Mouse (Mus musculus) liver, embryonic 12.5 days (tissue): ENCODE results near the gene Bbs9. TPM values are rescaled to one million over a fixed set of nuclear protein-coding genes. Genes with fewer than 3 reads are reported as not detected.
"Not testable (repeated sequence)": the region's sequence is repeated elsewhere in the genome, so short reads cannot be mapped to it uniquely, and the experiment has no call there.

Experiments used
- ATAC-seq: fragments of 200-750 bp; cut with Nextera tagmentation; 2 replicates; pipeline ENCODE4 v1.8.0; 2017; ENCODE audit warnings: moderate number of reproducible peaks, mild to moderate bottlenecking, moderate library complexity
- H3K27ac ChIP-seq: fragments of 300-500 bp; sonication (generic); 2 replicates; pipeline ENCODE4 v1.5.1; 2016; ENCODE audit warnings: mild to moderate bottlenecking
- H3K27me3 ChIP-seq: fragments of 300-500 bp; sonication (generic); replicated peaks from 2 replicates; pipeline ENCODE4 v1.6.1; 2016; ENCODE audit warnings: mild to moderate bottlenecking, moderate library complexity
- H3K36me3 ChIP-seq: fragments of 300-500 bp; sonication (generic); 2 replicates; pipeline ENCODE4 v1.6.1; 2016; ENCODE audit warnings: mild to moderate bottlenecking, moderate library complexity
- H3K4me1 ChIP-seq: fragments of 300-500 bp; sonication (generic); 2 replicates; pipeline ENCODE4 v1.6.1; 2016
- H3K4me2 ChIP-seq: fragments of 300-500 bp; sonication (generic); 2 replicates; pipeline ENCODE4 v1.6.1; 2016; ENCODE audit warnings: mild to moderate bottlenecking, moderate library complexity
- H3K4me3 ChIP-seq: fragments of 300-500 bp; sonication (generic); 2 replicates; pipeline ENCODE4 v1.5.1; 2016; ENCODE audit warnings: mild to moderate bottlenecking, moderate library complexity
- H3K9ac ChIP-seq: fragments of 300-500 bp; sonication (generic); 2 replicates; pipeline ENCODE4 v1.6.1; 2016; ENCODE audit warnings: mild to moderate bottlenecking, moderate library complexity
- H3K9me3 ChIP-seq: fragments of 300-500 bp; sonication (generic); replicated peaks from 2 replicates; pipeline ENCODE4 v1.6.1; 2016; ENCODE audit warnings: mild to moderate bottlenecking, moderate library complexity
- WGBS: fragments of 180-500 bp; shearing (Covaris S2); methylation state at CpG from one replicate; pipeline ENCODE4 v1.1.7; 2016; ENCODE audit not compliant: insufficient replicate concordance; 5-methylcytosine and 5-hydroxymethylcytosine counted together
- polyA plus RNA-seq: library from polyadenylated mRNA; unstranded; fragments of >200 nt; fragmentation: Nextera tagmentation; extraction: Ambion mirVana; gene quantifications from 2 replicates; pipeline ENCODE4 v1.2.1, GENCODE M21; 2016

The Bbs9 gene
- polyA plus RNA-seq, 1 experiment from 2014 or later, result 5.4 TPM

GRCm38 (mm10) chr9:22827176-22827770, 351.8 kb downstream of the Bbs9 start:
- H3K4me3 ChIP-seq, result no peak overlapping the region
- H3K27me3 ChIP-seq, result no peaks in the 10 kb centered on the region
- no peaks in the 10 kb centered on the region for H3K36me3 ChIP-seq
- ATAC-seq, result no peak
- no peak overlapping the region for H3K9ac ChIP-seq
- H3K27ac ChIP-seq, result no peak overlapping the region
- 60% methylated on average over 2 of the region's 2 CpGs for whole genome bisulfite sequencing
- no peak overlapping the region for H3K4me2 ChIP-seq
- no peaks in the 10 kb centered on the region for H3K9me3 ChIP-seq
- H3K4me1 ChIP-seq, result no peaks in the 10 kb centered on the region

DNA sequence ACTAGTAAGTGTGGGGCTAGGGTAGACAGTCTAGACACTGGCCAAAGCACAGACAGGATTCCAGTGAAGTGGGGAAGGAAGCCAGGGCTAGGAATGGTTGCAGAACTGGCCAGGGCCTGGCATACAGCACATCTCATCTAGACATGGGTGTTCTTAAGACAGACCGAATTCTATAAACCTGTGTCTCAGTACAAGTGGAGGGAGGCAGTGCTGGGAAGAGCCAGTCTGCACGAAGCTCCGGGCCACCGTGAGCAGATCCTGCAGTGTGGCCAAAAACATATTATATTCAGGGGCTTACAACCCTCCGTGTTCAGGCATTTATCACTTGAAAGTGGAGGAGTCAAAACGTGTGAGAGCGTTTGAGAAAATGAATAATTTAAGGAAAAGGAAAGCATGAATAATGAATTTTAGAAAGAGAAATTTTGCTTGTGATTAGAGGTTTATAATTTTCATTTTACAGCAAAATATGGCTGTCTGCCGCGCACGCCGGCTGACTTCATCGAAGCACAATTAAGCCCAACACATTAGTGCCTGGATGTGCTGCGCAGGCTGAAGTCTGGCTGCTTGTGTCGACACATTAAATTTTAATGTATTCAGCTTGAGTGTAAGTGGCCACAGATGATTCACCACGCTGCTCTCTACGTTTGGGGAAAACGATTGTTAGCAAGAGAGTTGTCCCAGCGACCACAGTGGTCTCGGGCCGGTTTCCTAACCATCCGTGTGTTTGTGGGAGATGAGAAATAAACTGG, 353.9 kb downstream of the Bbs9 start:
- Histone ChIP-seq H3K4me1 (no peaks in the 10 kb centered on the region), H3K9ac (no peak overlapping the region), H3K9me3 (no peaks in the 10 kb centered on the region), H3K36me3 (no peaks in the 10 kb centered on the region), H3K27me3 (no peaks in the 10 kb centered on the region), H3K4me2 (no peak overlapping the region), H3K27ac (no peak overlapping the region), H3K4me3 (no peak overlapping the region)
- WGBS, result 75% methylated on average over 21 of the region's 21 CpGs
- no peak for ATAC-seq

DNA sequence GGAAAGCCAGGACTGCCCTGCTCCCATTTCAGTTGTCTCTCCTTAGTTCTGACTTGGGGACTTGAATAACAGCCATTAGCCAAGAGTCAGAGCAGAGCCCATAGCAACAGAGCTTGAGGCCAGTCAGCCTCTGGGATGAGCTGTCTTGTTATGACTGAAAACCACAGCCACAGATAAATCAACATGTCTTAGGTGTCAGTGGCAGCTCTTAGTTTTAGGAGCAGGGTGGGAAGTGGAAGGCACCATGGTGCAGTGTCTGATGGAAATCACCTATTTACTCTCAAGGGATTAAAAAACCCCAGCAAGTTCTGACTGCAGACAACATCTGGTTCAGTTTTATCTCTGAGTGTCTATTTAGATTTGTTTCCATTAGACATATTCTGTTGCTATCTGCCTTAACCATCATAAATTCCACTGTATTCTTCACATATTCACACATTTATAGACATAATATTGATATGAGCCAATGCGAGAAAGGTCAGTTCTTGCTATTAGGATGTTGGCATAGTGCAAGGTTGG, 359.5 kb downstream of the Bbs9 start:
- Histone ChIP-seq H3K27ac (no peak overlapping the region), H3K9me3 (no peaks in the 10 kb centered on the region), H3K27me3 (no peaks in the 10 kb centered on the region), H3K4me2 (no peak overlapping the region), H3K4me1 (no peaks in the 10 kb centered on the region), H3K36me3 (no peaks in the 10 kb centered on the region), H3K9ac (no peak overlapping the region), H3K4me3 (no peak overlapping the region)
- 81% methylated on average over 1 of the region's 1 CpGs for WGBS
- ATAC-seq, result no peak

DNA sequence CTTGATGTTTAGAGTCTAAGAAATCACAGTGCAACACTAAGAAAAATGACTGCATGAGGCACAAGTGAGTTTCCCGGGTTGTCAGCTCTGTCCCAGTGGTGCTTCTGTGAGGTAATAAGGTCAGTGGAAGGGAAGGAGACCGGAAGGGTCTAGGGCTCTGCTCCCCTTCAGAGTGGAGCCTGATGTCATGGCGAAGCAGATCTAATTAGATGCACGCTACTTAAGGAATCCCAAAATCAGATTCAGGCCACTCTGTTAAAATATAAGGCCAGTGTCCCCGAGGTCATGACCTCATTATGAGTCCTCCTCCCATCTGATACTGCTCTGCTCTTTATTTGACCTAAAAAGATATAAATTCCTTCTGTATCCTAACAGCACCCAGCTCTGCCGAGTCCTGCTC, 361.5 kb downstream of the Bbs9 start:
- no peak for ATAC-seq
- no peak overlapping the region for H3K4me2 ChIP-seq
- H3K27ac ChIP-seq, result no peak overlapping the region
- H3K4me3 ChIP-seq, result no peak overlapping the region
- WGBS, result 71% methylated on average over 6 of the region's 6 CpGs
- H3K9ac ChIP-seq, result no peak overlapping the region
- no peaks in the 10 kb centered on the region for H3K4me1 ChIP-seq
- no peaks in the 10 kb centered on the region for H3K9me3 ChIP-seq
- no peaks in the 10 kb centered on the region for H3K27me3 ChIP-seq
- no peaks in the 10 kb centered on the region for H3K36me3 ChIP-seq

- no peak overlapping the region for H3K9ac ChIP-seq
These were observed 362.2 kb downstream of the Bbs9 start for GRCm38 (mm10) chr9:22837702-22838210.

DNA sequence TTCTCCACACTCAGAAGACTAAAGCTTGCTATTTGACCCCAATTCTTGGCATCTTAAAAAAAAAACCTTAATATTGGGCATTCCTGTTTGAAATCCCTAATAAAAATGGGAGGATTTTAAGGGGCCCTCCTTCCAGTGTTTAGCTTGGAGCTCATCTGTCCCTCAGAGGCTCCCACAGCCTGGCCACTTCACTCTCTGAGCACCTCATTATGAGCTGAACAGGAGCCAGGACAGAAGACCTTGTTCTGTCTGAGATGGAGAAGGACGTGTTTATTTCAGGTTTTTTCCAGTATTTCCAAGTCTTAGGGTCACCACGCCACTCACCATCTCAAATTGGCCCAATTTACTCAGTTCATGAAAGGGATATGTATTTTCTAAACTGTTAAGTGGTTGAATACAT, 370.5 kb downstream of the Bbs9 start:
- Histone ChIP-seq H3K9me3 (no peaks in the 10 kb centered on the region), H3K36me3 (no peaks in the 10 kb centered on the region), H3K9ac (no peak overlapping the region), H3K4me3 (no peak overlapping the region), H3K27me3 (no peaks in the 10 kb centered on the region), H3K4me2 (no peak overlapping the region), H3K27ac (no peak overlapping the region), H3K4me1 (peaks cover 5% of the 10 kb centered on the region; the same call in 1 of the 2 replicates)
- ATAC-seq, result no peak
- 73% methylated on average over 2 of the region's 2 CpGs for whole genome bisulfite sequencing

More at GRCm38 (mm10) chr9:22837702-22838210, 362.2 kb downstream of the Bbs9 start:
- Histone ChIP-seq H3K4me3 (no peak overlapping the region), H3K27me3 (no peaks in the 10 kb centered on the region), H3K9me3 (no peaks in the 10 kb centered on the region), H3K4me1 (no peaks in the 10 kb centered on the region), H3K27ac (no peak overlapping the region), H3K36me3 (no peaks in the 10 kb centered on the region), H3K4me2 (no peak overlapping the region)
- 29% methylated on average over 4 of the region's 4 CpGs for WGBS
- no peak for ATAC-seq

GRCm38 (mm10) chr9:22846783-22847182, 371.3 kb downstream of the Bbs9 start:
- 39% methylated on average over 1 of the region's 1 CpGs for WGBS
- Histone ChIP-seq H3K9ac (no peak overlapping the region), H3K4me2 (no peak overlapping the region), H3K4me1 (peaks cover 5% of the 10 kb centered on the region; the same call in 1 of the 2 replicates), H3K27ac (no peak overlapping the region), H3K27me3 (no peaks in the 10 kb centered on the region), H3K4me3 (no peak overlapping the region), H3K36me3 (no peaks in the 10 kb centered on the region), H3K9me3 (no peaks in the 10 kb centered on the region)
- no peak for ATAC-seq

GRCm38 (mm10) chr9:22848800-22849199, 373.3 kb downstream of the Bbs9 start:
- Histone ChIP-seq H3K36me3 (no peaks in the 10 kb centered on the region), H3K27me3 (no peaks in the 10 kb centered on the region), H3K9me3 (no peaks in the 10 kb centered on the region), H3K27ac (no peak overlapping the region), H3K4me3 (no peak overlapping the region), H3K9ac (no peak overlapping the region), H3K4me1 (peaks cover 5% of the 10 kb centered on the region; the same call in 1 of the 2 replicates), H3K4me2 (no peak overlapping the region)
- ATAC-seq, result no peak
- WGBS, result 70% methylated on average over 3 of the region's 3 CpGs

- ATAC-seq, result peak; percentile 65; the same call in 1 of the 2 replicates
- no peak overlapping the region for H3K9ac ChIP-seq
- WGBS, result 40% methylated on average over 4 of the region's 4 CpGs
These were observed 373.7 kb downstream of the Bbs9 start for GRCm38 (mm10) chr9:22849212-22849611.

DNA sequence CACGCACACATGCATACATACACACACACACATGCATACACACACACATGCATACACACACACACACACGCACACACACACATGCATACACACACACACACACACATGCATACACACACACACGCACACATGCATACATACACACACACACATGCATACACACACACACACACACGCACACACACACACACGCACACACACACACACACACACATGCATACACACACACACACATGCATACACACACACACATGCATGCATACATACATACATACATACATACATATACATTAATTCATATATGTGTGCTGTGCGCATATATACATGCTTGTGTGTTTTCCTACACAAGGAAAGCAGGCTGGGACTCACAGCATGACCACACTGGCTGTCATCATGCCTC, 393.6 kb downstream of the Bbs9 start:
- H3K9ac ChIP-seq, H3K4me3 ChIP-seq, H3K9me3 ChIP-seq, H3K27ac ChIP-seq, ATAC-seq, H3K36me3 ChIP-seq, H3K4me1 ChIP-seq, H3K27me3 ChIP-seq, H3K4me2 ChIP-seq: not testable (repeated sequence)
- WGBS, result 68% methylated on average over 6 of the region's 6 CpGs

More at GRCm38 (mm10) chr9:22849212-22849611, 373.7 kb downstream of the Bbs9 start:
- no peak overlapping the region for H3K27ac ChIP-seq
- H3K4me3 ChIP-seq, result no peak overlapping the region
- no peaks in the 10 kb centered on the region for H3K36me3 ChIP-seq
- peaks cover 5% of the 10 kb centered on the region; the same call in 1 of the 2 replicates for H3K4me1 ChIP-seq
- no peaks in the 10 kb centered on the region for H3K9me3 ChIP-seq
- H3K27me3 ChIP-seq, result no peaks in the 10 kb centered on the region
- H3K4me2 ChIP-seq, result no peak overlapping the region

DNA sequence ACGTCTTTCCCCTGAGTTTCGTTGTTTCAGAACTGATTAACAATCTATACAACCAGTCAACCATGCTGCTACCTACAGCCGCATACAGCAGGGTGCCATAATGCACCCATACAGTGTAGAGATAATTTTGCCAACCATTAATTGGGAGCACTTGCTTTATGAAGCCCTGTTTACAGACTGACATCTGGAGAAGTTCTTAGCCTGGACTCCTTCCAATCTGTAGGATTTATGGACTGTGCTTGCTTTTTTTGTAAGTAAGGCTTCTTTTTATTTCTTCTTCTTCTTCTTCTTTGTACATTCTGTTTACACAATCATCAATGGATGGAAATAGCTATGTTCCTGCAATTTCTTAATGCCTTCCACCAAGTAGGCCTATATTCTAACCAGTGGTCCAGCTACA, 395.1 kb downstream of the Bbs9 start:
- WGBS, result 75% methylated on average over 3 of the region's 3 CpGs
- no peak for ATAC-seq
- Histone ChIP-seq H3K4me2 (no peak overlapping the region), H3K27me3 (no peaks in the 10 kb centered on the region), H3K4me3 (no peak overlapping the region), H3K4me1 (no peaks in the 10 kb centered on the region), H3K36me3 (no peaks in the 10 kb centered on the region), H3K9ac (no peak overlapping the region), H3K27ac (no peak overlapping the region), H3K9me3 (no peaks in the 10 kb centered on the region)

DNA sequence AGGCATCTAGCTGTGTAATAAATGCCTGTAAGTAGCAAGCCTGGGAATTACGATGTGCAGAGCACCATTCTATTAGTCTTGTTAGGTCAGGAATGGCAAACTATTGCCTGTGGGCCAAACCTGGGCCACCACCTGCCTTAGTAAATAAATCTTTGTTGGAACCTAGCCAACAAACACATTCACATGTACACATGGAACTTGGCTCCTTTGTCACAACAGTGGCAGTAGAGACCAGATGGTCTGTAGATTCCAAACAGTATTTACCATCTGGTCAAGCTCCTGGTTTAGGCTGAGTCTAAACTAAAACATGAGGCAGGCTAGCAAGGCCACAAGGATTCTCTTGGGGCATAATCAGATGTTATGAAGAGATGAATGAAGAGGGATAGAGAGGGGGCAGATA, 399.7 kb downstream of the Bbs9 start:
- no peak for ATAC-seq
- H3K9ac ChIP-seq, result no peak overlapping the region
- 73% methylated on average over 1 of the region's 1 CpGs for WGBS

More for the DNA sequence above, 399.7 kb downstream of the Bbs9 start:
- Histone ChIP-seq H3K4me3 (no peak overlapping the region), H3K27me3 (no peaks in the 10 kb centered on the region), H3K4me2 (no peak overlapping the region), H3K9me3 (no peaks in the 10 kb centered on the region), H3K36me3 (no peaks in the 10 kb centered on the region), H3K27ac (no peak overlapping the region), H3K4me1 (no peaks in the 10 kb centered on the region)
